Mouse (Mus musculus) embryonic facial prominence, embryonic 13.5 days (tissue): ENCODE measurements around the gene Filip1l. TPM values are rescaled to one million over a fixed set of nuclear protein-coding genes. Genes with fewer than 3 reads are reported as not detected.

Source experiments
- ATAC-seq: fragments of 200-750 bp; cut with Nextera tagmentation; 2 replicates; pipeline ENCODE4 v1.8.0; 2017; ENCODE audit warnings: low read depth; ENCODE audit not compliant: insufficient number of reproducible peaks, insufficient read depth, low FRiP score, low TSS enrichment
- H3K27ac ChIP-seq: fragments of 300-500 bp; sonication (generic); 2 replicates; pipeline ENCODE4 v1.5.1; 2015; ENCODE audit warnings: moderate library complexity, mild to moderate bottlenecking, inconsistent platforms
- H3K27me3 ChIP-seq: fragments of 300-500 bp; sonication (generic); 2 replicates; pipeline ENCODE4 v1.6.1; 2015; ENCODE audit warnings: mild to moderate bottlenecking, inconsistent platforms
- H3K36me3 ChIP-seq: fragments of 300-500 bp; sonication (generic); 2 replicates; pipeline ENCODE4 v1.6.1; 2015; ENCODE audit warnings: mild to moderate bottlenecking, inconsistent platforms
- H3K4me1 ChIP-seq: fragments of 300-500 bp; sonication (generic); 2 replicates; pipeline ENCODE4 v1.6.1; 2015; ENCODE audit warnings: inconsistent platforms
- H3K4me2 ChIP-seq: fragments of 300-500 bp; sonication (generic); 2 replicates; pipeline ENCODE4 v1.6.1; 2015; ENCODE audit warnings: moderate library complexity, mild to moderate bottlenecking, inconsistent platforms
- H3K4me3 ChIP-seq: fragments of 300-500 bp; sonication (generic); 2 replicates; pipeline ENCODE4 v1.5.1; 2015; ENCODE audit warnings: mild to moderate bottlenecking, inconsistent platforms
- H3K9ac ChIP-seq: fragments of 300-500 bp; sonication (generic); 2 replicates; pipeline ENCODE4 v1.6.1; 2015; ENCODE audit warnings: mild to moderate bottlenecking, inconsistent platforms
- H3K9me3 ChIP-seq: fragments of 300-500 bp; sonication (generic); 2 replicates; pipeline ENCODE4 v1.6.1; 2016; ENCODE audit warnings: inconsistent platforms
- WGBS: fragments of 180-500 bp; shearing (Covaris S2); methylation state at CpG from one replicate; pipeline ENCODE4 v1.1.7; 2015; ENCODE audit warnings: mixed read lengths; 5-methylcytosine and 5-hydroxymethylcytosine counted together
- polyA plus RNA-seq: library from polyadenylated mRNA; unstranded; fragments of >200 nt; fragmentation: Nextera tagmentation; extraction: Ambion mirVana; gene quantifications from 2 replicates; pipeline ENCODE4 v1.2.1, GENCODE M21; 2015

Gene Filip1l
- polyA plus RNA-seq, 1 experiment from 2014 or later, result 24.0 TPM

GRCm38 (mm10) chr16:57401702-57402101 lies 48.8 kb downstream of the Filip1l start:
- peaks cover 63% of the 10 kb centered on the region for H3K4me1 ChIP-seq
- no peak for ATAC-seq

GRCm38 (mm10) chr16:57402910-57403309 lies 50.0 kb downstream of the Filip1l start:
- Histone ChIP-seq H3K9ac (no peak overlapping the region), H3K4me1 (peaks cover 61% of the 10 kb centered on the region), H3K36me3 (no peaks in the 10 kb centered on the region), H3K4me2 (no peak overlapping the region), H3K9me3 (no peaks in the 10 kb centered on the region), H3K27me3 (no peaks in the 10 kb centered on the region), H3K4me3 (no peak overlapping the region), H3K27ac (no peak overlapping the region)
- no peak for ATAC-seq
- 77% methylated on average over 4 of the region's 4 CpGs for WGBS

More at GRCm38 (mm10) chr16:57401702-57402101, 48.8 kb downstream of the Filip1l start:
- Histone ChIP-seq H3K36me3 (no peaks in the 10 kb centered on the region), H3K27ac (0 out of 2 replicates have a peak overlapping the region, but pooled peaks have one; percentile 29), H3K4me2 (no peak overlapping the region), H3K9me3 (no peaks in the 10 kb centered on the region), H3K9ac (no peak overlapping the region), H3K4me3 (no peak overlapping the region), H3K27me3 (no peaks in the 10 kb centered on the region)
- 30% methylated on average over 6 of the region's 6 CpGs for WGBS

- no peak for ATAC-seq
- Histone ChIP-seq H3K4me3 (no peak overlapping the region), H3K9me3 (no peaks in the 10 kb centered on the region), H3K27me3 (no peaks in the 10 kb centered on the region), H3K9ac (no peak overlapping the region), H3K4me2 (no peak overlapping the region), H3K4me1 (peaks cover 54% of the 10 kb centered on the region), H3K36me3 (no peaks in the 10 kb centered on the region), H3K27ac (peak overlapping the region; percentile 71)
- 26% methylated on average over 5 of the region's 5 CpGs for WGBS
Observed at GRCm38 (mm10) chr16:57403825-57404224, 50.9 kb downstream of the Filip1l start.

- no peaks in the 10 kb centered on the region for H3K27me3 ChIP-seq
- 27% methylated on average over 4 of the region's 4 CpGs for WGBS
- H3K36me3 ChIP-seq, result no peaks in the 10 kb centered on the region
- no peak for ATAC-seq
- H3K4me3 ChIP-seq, result no peak overlapping the region
- H3K9me3 ChIP-seq, result 0 out of 2 replicates have a peak, but pooled peaks cover 6% of the 10 kb centered on the region
- no peak overlapping the region for H3K9ac ChIP-seq
- H3K27ac ChIP-seq, result peak overlapping the region; percentile 11; the same call in 1 of the 2 replicates
- peaks cover 38% of the 10 kb centered on the region for H3K4me1 ChIP-seq
- H3K4me2 ChIP-seq, result no peak overlapping the region
Observed at GRCm38 (mm10) chr16:57412766-57413165, 59.9 kb downstream of the Filip1l start.

DNA sequence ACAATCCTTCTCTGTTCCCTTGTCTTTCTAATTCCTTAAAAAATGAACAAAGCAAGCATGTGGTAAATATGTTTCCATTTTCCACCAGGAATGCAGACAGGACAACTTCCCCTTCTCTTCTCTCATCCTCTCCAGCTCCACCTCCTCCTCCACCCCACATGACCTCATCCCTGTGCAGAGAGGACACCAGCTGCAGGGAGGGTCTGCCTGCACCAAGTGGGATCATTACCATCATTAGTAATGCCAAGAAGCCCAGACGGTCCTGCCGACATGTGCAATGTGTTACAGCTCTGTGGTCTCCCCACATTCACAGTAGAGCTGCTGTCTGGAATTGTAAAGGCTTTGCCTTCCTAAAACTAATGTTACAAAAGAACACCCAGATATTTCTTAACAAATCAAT lies 63.2 kb downstream of the Filip1l start:
- H3K9ac ChIP-seq, result no peak overlapping the region
- 0 out of 2 replicates have a peak, but pooled peaks cover 6% of the 10 kb centered on the region for H3K9me3 ChIP-seq
- H3K36me3 ChIP-seq, result no peaks in the 10 kb centered on the region
- no peak overlapping the region for H3K4me3 ChIP-seq
- peak overlapping the region; percentile 48; the same call in 1 of the 2 replicates for H3K27ac ChIP-seq
- WGBS, result 22% methylated on average over 2 of the region's 2 CpGs
- no peak overlapping the region for H3K4me2 ChIP-seq
- no peaks in the 10 kb centered on the region for H3K27me3 ChIP-seq
- no peak; the same call in 1 of the 2 replicates for ATAC-seq
- H3K4me1 ChIP-seq, result peaks cover 42% of the 10 kb centered on the region

- H3K9ac ChIP-seq, result no peak overlapping the region
- H3K36me3 ChIP-seq, result no peaks in the 10 kb centered on the region
- no peak overlapping the region for H3K4me2 ChIP-seq
- H3K4me3 ChIP-seq, result no peak overlapping the region
- no peaks in the 10 kb centered on the region for H3K27me3 ChIP-seq
- H3K4me1 ChIP-seq, result peaks cover 47% of the 10 kb centered on the region
- ATAC-seq, result no peak
- 70% methylated on average over 9 of the region's 9 CpGs for WGBS
- H3K27ac ChIP-seq, result no peak overlapping the region
- H3K9me3 ChIP-seq, result 0 out of 2 replicates have a peak, but pooled peaks cover 6% of the 10 kb centered on the region
Observed at GRCm38 (mm10) chr16:57417017-57417416, 64.1 kb downstream of the Filip1l start.

GRCm38 (mm10) chr16:57417955-57418354 lies 65.1 kb downstream of the Filip1l start:
- Histone ChIP-seq H3K4me3 (no peak overlapping the region), H3K27ac (no peak overlapping the region), H3K9me3 (0 out of 2 replicates have a peak, but pooled peaks cover 6% of the 10 kb centered on the region), H3K4me2 (no peak overlapping the region), H3K36me3 (no peaks in the 10 kb centered on the region), H3K4me1 (peaks cover 44% of the 10 kb centered on the region), H3K27me3 (no peaks in the 10 kb centered on the region), H3K9ac (no peak overlapping the region)
- no peak for ATAC-seq
- WGBS, result 70% methylated on average over 1 of the region's 1 CpGs

DNA sequence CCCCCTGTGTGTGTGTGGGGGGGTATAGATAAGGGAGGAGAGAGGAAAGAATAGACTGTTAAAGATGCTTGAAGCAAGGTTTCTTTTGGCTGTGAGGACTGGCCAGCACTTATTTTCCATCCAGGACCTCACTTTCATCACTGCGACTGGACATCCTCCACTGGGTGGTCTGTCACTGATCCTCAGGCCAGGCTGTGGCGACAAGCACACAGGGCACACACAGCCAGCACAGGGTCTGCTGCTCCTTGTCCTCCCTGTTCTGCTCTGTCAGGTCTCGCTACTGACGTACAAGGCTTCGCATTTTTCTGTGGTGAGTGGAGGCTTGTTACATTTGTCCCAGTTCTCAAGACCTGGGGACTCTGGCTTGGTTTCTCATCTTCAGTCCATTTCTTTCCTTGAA lies 66.4 kb downstream of the Filip1l start:
- no peak for ATAC-seq
- H3K9ac ChIP-seq, result no peak overlapping the region
- H3K9me3 ChIP-seq, result 0 out of 2 replicates have a peak, but pooled peaks cover 6% of the 10 kb centered on the region
- H3K27ac ChIP-seq, result no peak overlapping the region
- no peak overlapping the region for H3K4me3 ChIP-seq
- H3K4me1 ChIP-seq, result peaks cover 41% of the 10 kb centered on the region
- H3K4me2 ChIP-seq, result no peak overlapping the region
- 73% methylated on average over 5 of the region's 5 CpGs for WGBS
- H3K27me3 ChIP-seq, result no peaks in the 10 kb centered on the region
- H3K36me3 ChIP-seq, result no peaks in the 10 kb centered on the region

GRCm38 (mm10) chr16:57419881-57420280 lies 67.0 kb downstream of the Filip1l start:
- Histone ChIP-seq H3K36me3 (no peaks in the 10 kb centered on the region), H3K4me3 (no peak overlapping the region), H3K4me2 (no peak overlapping the region), H3K4me1 (peaks cover 41% of the 10 kb centered on the region), H3K9me3 (0 out of 2 replicates have a peak, but pooled peaks cover 3% of the 10 kb centered on the region), H3K27me3 (no peaks in the 10 kb centered on the region), H3K27ac (no peak overlapping the region), H3K9ac (no peak overlapping the region)
- no peak for ATAC-seq
- WGBS, result 88% methylated on average over 5 of the region's 5 CpGs

DNA sequence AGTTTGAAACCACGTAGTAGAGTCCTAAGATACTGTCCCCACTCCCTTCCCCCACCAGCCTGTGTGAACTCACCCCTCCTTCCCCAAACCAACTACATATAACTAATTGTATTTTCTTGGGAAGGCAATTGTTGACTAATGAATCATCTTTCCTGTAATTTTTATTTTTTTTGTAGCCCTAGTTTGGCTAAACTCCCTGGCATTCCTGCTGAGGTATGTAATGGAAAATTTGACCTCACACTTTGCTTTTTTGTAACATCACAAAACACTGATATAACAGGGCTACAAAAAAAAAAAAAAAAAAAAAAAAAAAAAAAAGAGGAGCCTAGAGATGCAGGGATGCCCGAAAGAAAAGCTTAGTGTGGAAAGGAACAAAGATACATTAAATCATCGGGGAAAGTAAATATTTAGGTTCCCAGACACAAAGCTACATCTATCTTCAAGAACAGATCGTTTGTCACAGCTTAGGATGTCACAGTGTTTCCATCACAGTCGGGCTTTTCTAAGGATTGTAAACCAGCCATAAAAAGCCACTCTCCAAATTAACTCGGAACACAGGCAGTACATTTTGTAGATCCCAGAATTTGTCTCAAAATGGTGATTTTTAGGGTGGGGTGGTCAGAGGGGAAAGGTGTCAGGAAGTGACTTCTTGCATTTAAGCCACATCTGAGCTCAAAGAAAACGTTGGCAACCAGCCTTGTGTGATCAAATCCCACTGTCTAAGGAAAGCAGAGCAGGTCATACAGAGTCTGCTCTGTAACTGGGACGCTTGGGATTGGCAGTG lies 68.1 kb downstream of the Filip1l start:
- H3K4me2 ChIP-seq, result no peak overlapping the region
- 55% methylated on average over 8 of the region's 8 CpGs for WGBS
- H3K4me3 ChIP-seq, result no peak overlapping the region
- no peak overlapping the region for H3K27ac ChIP-seq
- H3K9me3 ChIP-seq, result no peaks in the 10 kb centered on the region
- H3K4me1 ChIP-seq, result peaks cover 39% of the 10 kb centered on the region
- H3K36me3 ChIP-seq, result no peaks in the 10 kb centered on the region
- H3K9ac ChIP-seq, result no peak overlapping the region
- no peak for ATAC-seq
- no peaks in the 10 kb centered on the region for H3K27me3 ChIP-seq

DNA sequence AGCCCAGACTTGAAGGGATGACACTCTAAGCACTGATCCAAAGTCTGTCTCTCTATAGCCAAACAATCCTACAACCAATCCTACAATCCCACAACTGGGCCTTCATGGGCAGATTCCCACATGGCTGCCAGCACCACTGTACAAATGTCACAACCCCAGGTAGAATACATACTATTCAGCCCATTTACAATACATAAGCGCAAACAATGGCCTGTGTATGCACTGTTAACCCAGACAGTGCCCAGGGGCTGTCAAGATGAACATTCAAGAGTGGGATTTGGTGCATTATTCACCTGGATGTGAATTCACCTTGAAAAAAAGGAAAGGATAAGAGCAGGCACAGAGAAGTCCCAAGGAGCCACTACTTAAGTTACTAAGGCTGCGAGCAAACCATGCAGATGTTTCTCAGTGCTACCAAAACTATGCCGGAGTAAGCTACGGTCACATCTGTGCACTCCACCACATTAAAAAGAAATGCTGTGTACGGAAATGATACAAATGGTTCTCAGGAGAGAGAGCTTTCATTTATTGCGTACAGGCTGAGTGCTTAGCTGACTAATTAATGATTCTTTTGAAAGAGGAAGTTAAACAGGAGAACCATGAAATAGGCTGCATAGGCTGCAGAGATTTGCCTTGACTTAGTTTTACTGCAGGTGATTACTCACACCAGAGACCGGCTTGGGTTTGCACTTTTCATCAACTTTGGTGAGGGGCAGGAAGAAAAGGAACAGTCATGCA lies 69.0 kb downstream of the Filip1l start:
- H3K9ac ChIP-seq, result no peak overlapping the region
- 59% methylated on average over 7 of the region's 7 CpGs for WGBS
- H3K4me1 ChIP-seq, result peaks cover 38% of the 10 kb centered on the region
- no peaks in the 10 kb centered on the region for H3K9me3 ChIP-seq
- H3K27me3 ChIP-seq, result no peaks in the 10 kb centered on the region
- H3K36me3 ChIP-seq, result no peaks in the 10 kb centered on the region
- H3K4me2 ChIP-seq, result no peak overlapping the region
- H3K4me3 ChIP-seq, result no peak overlapping the region
- ATAC-seq, result no peak
- no peak overlapping the region for H3K27ac ChIP-seq
